ENCODE assay signal across 8 mouse cellular contexts in the genomic region with DNA sequence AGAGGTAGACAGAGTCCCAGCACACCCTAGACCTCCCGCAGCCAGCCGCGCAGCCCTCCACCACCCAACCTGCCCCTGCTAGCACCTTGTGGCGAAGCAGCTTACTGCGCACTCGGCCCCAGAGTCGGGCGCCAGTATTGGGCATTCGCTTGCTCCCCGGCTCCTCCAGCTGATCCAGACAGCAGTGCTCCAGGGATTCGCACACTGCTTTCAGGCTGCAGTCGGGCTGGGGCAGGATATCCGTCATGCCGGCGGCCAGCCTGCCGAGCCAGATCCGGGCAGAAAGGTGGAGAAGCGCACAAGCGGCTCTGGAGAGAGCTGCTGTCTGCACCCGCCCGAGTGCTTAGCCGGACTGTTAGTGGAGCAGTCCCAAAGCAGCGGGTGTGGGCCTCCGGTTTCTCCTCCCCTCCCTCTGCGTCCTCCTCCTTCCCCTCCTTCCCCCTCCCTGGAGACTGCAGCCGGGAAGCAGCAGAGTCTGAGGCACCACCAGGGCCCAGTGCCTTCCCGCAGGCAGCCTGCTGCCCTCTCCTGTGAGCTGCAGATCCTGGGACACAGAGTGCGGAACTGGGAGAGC. TPM values are rescaled to one million over a fixed set of nuclear protein-coding genes. Genes with fewer than 3 reads are reported as not detected.
DNase-seq lines count a peak whose midpoint lies in the region; ATAC-seq and TF ChIP-seq lines count a peak whose summit lies in the region.

No protein-coding gene starts in this region.

- no peaks in the 10 kb centered on the region for H3K9me3 ChIP-seq in embryonic facial prominence, embryonic 15.5 days (replicated peaks)
- H3K9me3 ChIP-seq in heart, embryonic 13.5 days: no peaks in the 10 kb centered on the region
- H3K9me3 ChIP-seq in kidney, embryonic 15.5 days (replicated peaks): no peaks in the 10 kb centered on the region
- no peaks in the 10 kb centered on the region for H3K9me3 ChIP-seq in lung, postnatal 0 days (ENCODE audit: low read length)

- H3K4me1 ChIP-seq in embryonic facial prominence, embryonic 15.5 days: peaks cover 67% of the 10 kb centered on the region
- H3K4me1 ChIP-seq in heart, embryonic 13.5 days: peaks cover 82% of the 10 kb centered on the region
- H3K4me1 ChIP-seq in kidney, embryonic 15.5 days: peaks cover 37% of the 10 kb centered on the region
- no peaks in the 10 kb centered on the region; the same call in 1 of the 2 replicates for H3K4me1 ChIP-seq in lung, postnatal 0 days (ENCODE audit: insufficient read depth, low read depth, low read length)

- H3K9ac ChIP-seq in embryonic facial prominence, embryonic 15.5 days: peak overlapping the region; percentile 51
- peak overlapping the region; percentile 85 for H3K9ac ChIP-seq in heart, embryonic 13.5 days
- H3K9ac ChIP-seq in kidney, embryonic 15.5 days: peak overlapping the region; percentile 44
- H3K9ac ChIP-seq in lung, postnatal 0 days (replicated peaks; ENCODE audit: low read depth): 0 out of 2 replicates have a peak overlapping the region, but pooled peaks have one; percentile 23

- 2% methylated on average over 27 of the region's 28 CpGs for WGBS in embryonic facial prominence, embryonic 15.5 days
- WGBS in heart, embryonic 13.5 days: 4% methylated on average over 28 of the region's 28 CpGs
- WGBS in kidney, embryonic 15.5 days: 7% methylated on average over 28 of the region's 28 CpGs
- WGBS in lung, postnatal 0 days: 12% methylated on average over 25 of the region's 28 CpGs

- no peak for TF ChIP-seq EP300 in lung, postnatal 0 days (IDR thresholded peaks at IDR 0.05)

- peak overlapping the region; percentile 74 for H3K4me2 ChIP-seq in embryonic facial prominence, embryonic 15.5 days (replicated peaks)
- peak overlapping the region; percentile 84 for H3K4me2 ChIP-seq in heart, embryonic 13.5 days
- H3K4me2 ChIP-seq in kidney, embryonic 15.5 days: peak overlapping the region; percentile 62
- peak overlapping the region; percentile 63 for H3K4me2 ChIP-seq in lung, postnatal 0 days (replicated peaks; ENCODE audit: low read depth, low read length)

- no peaks in the 10 kb centered on the region for H3K27me3 ChIP-seq in embryonic facial prominence, embryonic 15.5 days
- H3K27me3 ChIP-seq in heart, embryonic 13.5 days (replicated peaks): no peaks in the 10 kb centered on the region
- no peaks in the 10 kb centered on the region for H3K27me3 ChIP-seq in kidney, embryonic 15.5 days
- no peaks in the 10 kb centered on the region for H3K27me3 ChIP-seq in lung, postnatal 0 days (replicated peaks; ENCODE audit: insufficient read depth, low read length)

- peak overlapping the region; percentile 49 for H3K4me3 ChIP-seq in embryonic facial prominence, embryonic 15.5 days (replicated peaks)
- peak overlapping the region; percentile 60 for H3K4me3 ChIP-seq in heart, embryonic 13.5 days
- H3K4me3 ChIP-seq in kidney, embryonic 15.5 days (replicated peaks): peak overlapping the region; percentile 41
- peak overlapping the region; percentile 28 for H3K4me3 ChIP-seq in lung, postnatal 0 days (ENCODE audit: low read depth, low read length)

- H3K27ac ChIP-seq in embryonic facial prominence, embryonic 15.5 days (replicated peaks): peak overlapping the region; percentile 88
- peak overlapping the region; percentile 92 for H3K27ac ChIP-seq in heart, embryonic 13.5 days (replicated peaks)
- H3K27ac ChIP-seq in kidney, embryonic 15.5 days: peak overlapping the region; percentile 85
- peak overlapping the region; percentile 51 for H3K27ac ChIP-seq in lung, postnatal 0 days (ENCODE audit: low read length)

- TF ChIP-seq CTCF in lung, postnatal 0 days (IDR thresholded peaks at IDR 0.05): peak; percentile 11

- DNase-seq in cerebellum, adult 11 months: no peak
- peak; percentile 87 for DNase-seq in lung, postnatal 0 days (ENCODE audit: low spot score)
- DNase-seq in skeletal muscle tissue, adult 2 months (ENCODE audit: low read depth, low spot score): peak; percentile 56
- DNase-seq in layer of hippocampus, adult 11-12 months (ENCODE audit: low spot score): no peak

- peaks cover 9% of the 10 kb centered on the region; the same call in 1 of the 2 replicates for H3K36me3 ChIP-seq in embryonic facial prominence, embryonic 15.5 days
- peaks cover 21% of the 10 kb centered on the region for H3K36me3 ChIP-seq in heart, embryonic 13.5 days
- H3K36me3 ChIP-seq in kidney, embryonic 15.5 days: peaks cover 48% of the 10 kb centered on the region
- no peaks in the 10 kb centered on the region for H3K36me3 ChIP-seq in lung, postnatal 0 days (ENCODE audit: insufficient read depth, low read length)

- peak; percentile 56; the same call in 1 of the 2 replicates for ATAC-seq in cerebellum, adult (ENCODE audit: insufficient number of reproducible peaks, low FRiP score, low TSS enrichment)
- ATAC-seq in embryonic facial prominence, embryonic 15.5 days (ENCODE audit: insufficient number of reproducible peaks, low FRiP score, low TSS enrichment, low read depth): peak; percentile 86
- peak; percentile 65 for ATAC-seq in heart, embryonic 13.5 days (ENCODE audit: extremely low read depth, insufficient number of reproducible peaks, low FRiP score, low TSS enrichment)
- peak; percentile 84 for ATAC-seq in kidney, embryonic 15.5 days (replicated peaks; ENCODE audit: low FRiP score)
- peak; percentile 91 for ATAC-seq in lung, postnatal 0 days

RNA-seq across cellular contexts. Expression of gene Timm22, which starts 30.2 kb away (rescaled TPM):
- 101 and 106 TPM in 2 replicates for polyA plus RNA-seq in embryonic facial prominence, embryonic 15.5 days (2015; fragmentation: Nextera tagmentation; extraction: Ambion mirVana)
- polyA plus RNA-seq in heart, embryonic 13.5 days (2015; fragmentation: Nextera tagmentation; extraction: Ambion mirVana): 78.6 and 92.4 TPM in 2 replicates
- 105 and 111 TPM in 2 replicates for polyA plus RNA-seq in kidney, embryonic 15.5 days (2015; fragmentation: Nextera tagmentation; extraction: Ambion mirVana)
- 64.4 and 81.7 TPM in 2 replicates for polyA plus RNA-seq in lung, postnatal 0 days (2015; fragmentation: Nextera tagmentation; extraction: Ambion mirVana)

RNA-seq across cellular contexts. Expression of gene Nxn, which starts 38.0 kb away (rescaled TPM):
- 72.1 and 74.8 TPM in 2 replicates for polyA plus RNA-seq in embryonic facial prominence, embryonic 15.5 days (2015; fragmentation: Nextera tagmentation; extraction: Ambion mirVana)
- polyA plus RNA-seq in heart, embryonic 13.5 days (2015; fragmentation: Nextera tagmentation; extraction: Ambion mirVana): 23.2 and 23.6 TPM in 2 replicates
- polyA plus RNA-seq in kidney, embryonic 15.5 days (2015; fragmentation: Nextera tagmentation; extraction: Ambion mirVana): 30.2 and 33.1 TPM in 2 replicates
- 11.7 and 11.9 TPM in 2 replicates for polyA plus RNA-seq in lung, postnatal 0 days (2015; fragmentation: Nextera tagmentation; extraction: Ambion mirVana)

Comparison
In these comparisons a context has a peak if more than half of its experiments do, and no peak if none do; other contexts are left out.
1. DNase-seq: peak in lung, postnatal 0 days (single experiment) and skeletal muscle tissue, adult 2 months (single experiment); none in cerebellum, adult 11 months (single experiment) and layer of hippocampus, adult 11-12 months (single experiment).
2. H3K9ac ChIP-seq: peak in every context shown above with its lines; median percentile 85 in heart, embryonic 13.5 days; 51 in embryonic facial prominence, embryonic 15.5 days; 44 in kidney, embryonic 15.5 days; 23 in lung, postnatal 0 days.
3. Peak in every context shown above with its lines, with median percentiles within 50 percentile points of each other: ATAC-seq, H3K27ac ChIP-seq, H3K4me2 ChIP-seq and H3K4me3 ChIP-seq.